Mouse (Mus musculus): ENCODE measurements at regions not wholly inside any gene's neighbourhood (a gene's known extent, or its start where the extent isn't known, plus 50 kb on each side); places are given as distances from the start of the nearest gene placed in this dataset.

DNA sequence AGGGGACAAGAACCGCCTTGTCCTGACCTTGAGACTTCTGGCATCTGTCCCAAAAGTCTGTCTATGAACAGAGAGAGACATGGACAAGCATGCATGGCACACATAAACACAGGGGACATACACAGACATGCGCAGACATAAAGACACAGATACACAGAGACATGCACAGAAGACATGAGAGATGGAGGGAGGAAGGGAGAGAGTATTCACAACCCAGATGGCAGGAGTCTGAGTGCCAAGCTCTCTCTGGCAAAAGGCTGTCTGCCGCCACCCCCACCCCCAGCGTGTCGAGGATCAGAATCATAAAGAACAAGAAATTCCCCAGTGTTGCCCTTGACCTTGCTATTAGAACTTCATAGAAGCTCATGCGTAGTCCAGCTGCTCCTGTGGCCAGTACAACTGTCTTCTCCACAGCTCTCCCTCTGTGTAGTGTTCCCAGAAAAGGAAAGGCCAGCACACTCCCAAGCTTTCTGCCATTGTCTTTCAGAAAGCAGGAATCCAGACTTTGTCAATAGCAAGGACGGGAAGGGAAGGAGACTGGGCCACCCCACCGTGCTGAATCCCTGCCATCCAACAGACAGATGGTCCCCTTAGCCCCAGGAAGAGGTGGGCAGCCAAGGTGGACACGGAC is 99.8 kb downstream of the Ier5 start:
- peak in 1 of 2 experiments; percentile 48 for DNase-seq (ENCODE audit: extremely low spot score in 1 of 2, low spot score in 1 of 2)

GRCm38 (mm10) chr1:154995778-154996390 is 103.6 kb downstream of the Ier5 start:
- peak in 1 of 2 experiments; percentile 39 for DNase-seq (ENCODE audit: extremely low spot score in 1 of 2, low spot score in 1 of 2)

GRCm38 (mm10) chr1:154993927-154994856 is 105.2 kb downstream of the Ier5 start:
- no peak for DNase-seq (ENCODE audit: extremely low spot score in 1 of 2, low spot score in 1 of 2)

DNA sequence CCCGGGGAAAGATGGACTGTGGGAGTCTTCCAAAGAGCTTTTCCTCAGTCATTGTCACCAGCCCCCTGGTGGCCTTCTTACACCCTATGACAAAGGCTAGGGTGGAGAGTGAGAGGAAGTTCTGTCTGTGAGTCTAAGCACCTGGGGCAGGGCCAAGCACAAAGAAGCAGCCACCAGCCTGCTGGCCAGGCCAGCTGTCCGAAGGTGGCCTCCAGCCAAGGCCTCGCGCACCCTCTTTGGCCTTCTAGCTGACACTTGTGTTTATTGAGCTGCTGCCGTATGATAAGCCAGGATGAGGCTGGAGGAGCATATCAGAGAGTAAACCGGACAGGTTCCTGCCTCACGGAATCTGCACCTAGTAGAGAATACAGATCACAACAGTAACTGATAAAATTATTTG is 99.0 kb upstream of the Cacna1e start:
- DNase-seq (ENCODE audit: extremely low spot score in 1 of 2, low spot score in 1 of 2): no peak

DNA sequence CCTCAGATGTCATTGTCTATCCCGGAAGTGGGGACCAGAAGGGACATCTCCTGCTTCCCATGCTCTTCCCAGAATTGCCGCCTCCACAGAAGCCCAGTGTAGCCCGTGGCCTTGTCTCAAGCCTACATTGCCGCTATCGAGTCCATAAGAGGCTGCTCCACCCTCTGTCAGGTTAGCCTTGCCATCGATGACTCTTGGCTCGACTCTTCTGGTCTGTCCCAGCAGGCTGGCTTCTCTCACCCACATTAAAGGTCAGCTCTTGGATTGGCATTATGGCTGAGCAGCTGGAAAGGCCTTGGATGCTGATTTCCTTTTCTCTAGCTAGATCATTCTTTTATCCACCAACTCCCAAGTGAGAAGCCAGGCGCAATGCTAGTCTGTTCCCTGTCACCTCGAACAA is 98.5 kb upstream of the Cacna1e start:
- no peak for DNase-seq (ENCODE audit: extremely low spot score in 1 of 2, low spot score in 1 of 2)

DNA sequence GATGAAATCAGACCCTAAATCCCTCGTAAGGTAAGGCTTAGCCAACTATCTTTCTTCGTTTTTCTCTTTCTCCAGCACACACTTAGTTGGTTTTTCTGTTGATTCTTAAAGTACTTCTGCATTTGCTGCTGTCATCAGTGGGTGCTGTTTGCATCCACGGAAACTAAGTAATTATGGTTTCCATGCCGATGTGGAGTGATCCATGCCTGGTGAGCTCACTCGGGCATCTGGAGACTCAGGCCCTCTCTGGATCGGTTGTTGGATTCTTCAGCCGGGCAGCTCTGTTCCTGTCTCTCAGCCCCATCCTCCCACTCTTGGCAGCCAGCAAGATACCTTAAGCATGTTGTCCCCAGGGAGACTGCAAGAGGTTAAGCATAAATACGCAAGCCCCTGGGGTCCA is 97.4 kb upstream of the Cacna1e start:
- no peak for DNase-seq (ENCODE audit: extremely low spot score in 1 of 2, low spot score in 1 of 2)

DNA sequence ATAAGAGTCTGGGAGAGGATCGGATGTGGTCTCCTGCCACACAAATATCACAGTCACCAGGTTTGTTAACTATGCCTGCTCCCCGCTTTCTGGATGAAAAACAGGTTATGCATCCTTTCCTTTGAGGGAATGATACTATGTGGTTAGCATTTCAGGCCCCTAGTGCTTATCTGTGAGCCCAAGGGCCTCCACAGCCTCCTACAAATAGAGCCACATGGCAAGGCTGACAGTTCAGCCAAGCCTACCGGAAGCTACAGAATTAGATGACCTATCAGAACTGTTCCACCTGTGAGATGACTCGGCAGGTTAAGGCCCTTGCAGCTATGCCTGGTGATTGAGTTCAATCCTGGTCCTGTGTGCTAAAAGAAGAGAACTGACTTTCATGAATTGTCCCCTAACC is 91.4 kb upstream of the Cacna1e start:
- DNase-seq (ENCODE audit: extremely low spot score in 1 of 2, low spot score in 1 of 2): no peak

DNA sequence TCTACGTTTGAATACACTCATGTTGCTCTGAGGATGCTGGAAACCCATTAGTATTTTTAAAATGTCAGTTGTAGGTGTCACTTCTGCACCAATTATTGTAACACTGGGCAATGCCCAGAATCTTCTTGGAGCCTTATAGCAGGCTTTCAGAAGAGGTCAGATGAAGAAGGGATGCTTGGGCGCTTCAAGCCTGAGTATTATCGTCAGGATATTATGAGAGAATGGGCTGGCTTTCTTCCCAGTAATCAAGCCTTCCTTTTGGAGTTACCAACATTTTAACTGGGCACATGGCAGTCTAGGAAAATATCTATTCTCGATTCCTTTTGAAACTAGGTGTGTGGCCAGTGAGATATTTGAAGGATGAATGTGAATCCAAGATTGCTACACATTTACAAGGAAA is 77.0 kb upstream of the Cacna1e start:
- no peak for DNase-seq (ENCODE audit: extremely low spot score in 1 of 2, low spot score in 1 of 2)

- no peak for DNase-seq (ENCODE audit: extremely low spot score in 1 of 2, low spot score in 1 of 2)
Observed at GRCm38 (mm10) chr1:154956625-154957031, 72.3 kb upstream of the Cacna1e start.

DNA sequence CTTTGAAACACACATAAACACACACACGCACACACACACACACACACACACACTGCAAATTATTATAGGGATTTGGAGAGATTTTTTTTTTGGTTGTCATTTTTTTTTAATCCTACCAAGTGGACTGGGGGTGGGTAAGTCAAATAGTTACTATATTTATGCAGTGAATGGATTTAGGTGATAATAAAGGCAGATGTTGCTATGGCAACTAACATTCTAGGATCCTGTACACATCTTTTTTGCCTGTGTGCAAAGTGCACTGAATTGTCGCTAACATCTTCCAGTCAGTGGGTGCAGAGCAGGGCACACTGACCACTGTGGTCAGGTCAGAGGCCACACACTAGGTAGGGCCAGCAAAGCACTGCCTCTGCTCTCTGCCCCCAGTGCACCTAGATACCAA is 68.4 kb upstream of the Cacna1e start:
- DNase-seq (ENCODE audit: extremely low spot score in 1 of 2, low spot score in 1 of 2): peak in 1 of 2 experiments; percentile 9
